Mouse (Mus musculus): ENCODE data around the gene Stk24. TPM values are rescaled to one million over a fixed set of nuclear protein-coding genes. Genes with fewer than 3 reads are reported as not detected.

The Stk24 gene
- total RNA-seq, 2 experiments from 2014 or later: 68.0 to 69.3 TPM

DNA sequence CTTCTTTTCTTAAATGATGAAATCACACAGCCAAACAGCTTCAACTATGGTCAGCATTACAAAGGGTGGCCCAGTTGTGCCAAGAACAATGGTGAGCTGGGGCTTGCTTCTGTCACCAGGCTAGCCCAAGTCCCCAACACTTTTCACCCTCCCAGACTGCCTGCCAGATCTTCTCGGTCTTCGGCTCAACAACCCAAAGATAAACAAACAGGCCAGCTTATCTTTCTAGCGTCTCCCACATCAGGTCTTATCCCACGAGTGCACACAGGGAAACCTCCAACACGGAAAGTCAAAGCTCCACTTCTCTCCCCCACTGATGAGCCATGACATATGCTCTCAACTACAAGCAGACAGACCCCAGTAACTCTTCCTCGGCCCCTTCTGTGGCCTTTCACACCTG, 24.1 kb downstream of the Stk24 start:
- intact Hi-C loops (cut with DNase I): no loop called here
- DNase-seq: no peak

GRCm38 (mm10) chr14:121353648-121354377, 26.0 kb downstream of the Stk24 start:
- DNase-seq: no peak
- intact Hi-C loops (cut with DNase I): no loop called here

DNA sequence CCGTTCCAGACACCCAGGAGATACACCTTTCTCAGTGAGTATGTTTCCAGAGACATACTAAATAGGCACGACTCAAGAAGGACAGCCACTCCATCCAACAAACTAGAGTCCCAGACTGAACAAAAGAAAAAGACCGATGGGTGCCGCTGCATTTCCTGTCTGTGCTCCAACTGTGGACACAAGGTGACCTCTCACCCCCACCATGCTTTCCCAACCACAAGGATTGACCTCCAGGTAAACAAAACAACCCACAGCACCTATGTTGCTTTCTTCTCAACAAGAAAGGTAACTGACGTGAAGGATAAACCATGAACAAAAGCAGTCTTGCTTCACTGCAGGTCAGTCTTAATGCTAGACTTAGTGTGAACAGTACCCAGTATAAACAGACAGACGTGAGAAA, 27.1 kb downstream of the Stk24 start:
- DNase-seq: no peak
- intact Hi-C loops (cut with DNase I): no loop called here

DNA sequence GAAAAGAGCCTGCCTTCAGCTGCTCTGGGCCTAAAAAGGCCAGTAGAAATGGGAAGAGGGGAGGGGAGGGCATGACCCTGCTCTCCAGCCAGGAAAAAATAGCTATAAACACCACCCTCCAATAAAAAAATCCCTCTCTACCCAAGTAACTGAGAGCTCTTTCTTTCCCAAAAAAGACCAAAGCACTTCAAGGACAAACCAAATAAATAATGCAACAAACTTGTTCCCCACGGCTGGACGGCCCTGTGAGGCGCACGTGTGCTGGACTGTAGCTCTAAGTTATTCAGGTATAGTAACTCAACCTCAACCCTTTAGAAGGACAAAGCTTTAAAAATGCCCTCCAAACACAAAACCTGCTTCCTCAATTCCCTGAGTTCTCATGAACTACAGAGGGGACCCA, 28.1 kb downstream of the Stk24 start:
- intact Hi-C loops (cut with DNase I): no loop called here
- no peak for DNase-seq

- intact Hi-C loops (cut with DNase I): no loop called here
- DNase-seq: no peak
These were observed 29.8 kb downstream of the Stk24 start for GRCm38 (mm10) chr14:121350011-121350410.

- intact Hi-C loops (cut with DNase I): no loop called here
- no peak for DNase-seq
These were observed 30.5 kb downstream of the Stk24 start for GRCm38 (mm10) chr14:121349291-121349690.

DNA sequence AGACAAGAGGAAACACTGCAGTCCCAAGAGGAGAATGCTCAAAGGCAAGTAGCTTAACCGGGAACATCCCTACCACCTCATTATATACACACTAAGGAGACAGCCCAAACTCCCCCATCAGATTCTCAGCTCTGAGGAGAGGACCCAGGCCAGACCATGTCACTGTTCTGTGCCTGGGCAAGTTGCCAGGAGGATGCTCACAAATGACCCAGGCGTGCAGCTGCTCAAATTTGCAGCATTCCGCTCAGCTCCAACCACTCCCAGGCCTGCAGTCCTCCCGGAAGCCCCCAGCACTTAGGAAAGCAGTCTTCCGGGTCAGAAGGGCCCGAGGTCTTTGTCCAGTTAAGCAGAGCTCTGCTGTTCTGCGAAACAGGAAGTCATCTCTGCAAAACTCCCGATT, 31.6 kb downstream of the Stk24 start:
- peak; percentile 63 to 72 for DNase-seq

GRCm38 (mm10) chr14:121347134-121347533, 32.7 kb downstream of the Stk24 start:
- peak; percentile 37 to 47 for DNase-seq
- intact Hi-C loops (cut with DNase I): no loop called here

More for the DNA sequence above, 31.6 kb downstream of the Stk24 start:
- intact Hi-C loops (cut with DNase I): no loop called here

GRCm38 (mm10) chr14:121346654-121347053, 33.2 kb downstream of the Stk24 start:
- no peak for DNase-seq
- intact Hi-C loops (cut with DNase I): no loop called here

GRCm38 (mm10) chr14:121346053-121346452, 33.8 kb downstream of the Stk24 start:
- DNase-seq: no peak
- intact Hi-C loops (cut with DNase I): no loop called here

DNA sequence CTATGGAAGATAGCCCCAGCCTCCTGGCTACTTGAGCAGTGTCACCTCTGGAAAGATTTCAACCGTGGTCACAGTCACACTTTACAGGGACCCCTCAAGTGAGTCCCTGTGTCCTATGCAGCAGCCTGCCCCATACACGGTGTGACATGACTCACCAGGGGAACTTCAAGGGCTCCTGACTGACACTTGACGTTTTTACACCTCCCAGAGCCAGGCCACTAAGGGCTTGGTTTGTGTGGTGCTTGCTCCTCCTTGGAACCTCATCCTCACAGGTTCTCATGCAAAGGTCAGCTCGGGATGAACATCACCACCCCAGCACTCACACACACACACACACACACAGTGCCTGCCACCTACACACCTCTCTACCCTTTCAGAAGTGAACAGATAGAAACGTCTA, 34.9 kb downstream of the Stk24 start:
- no peak for DNase-seq
- intact Hi-C loops (cut with DNase I): no loop called here

DNA sequence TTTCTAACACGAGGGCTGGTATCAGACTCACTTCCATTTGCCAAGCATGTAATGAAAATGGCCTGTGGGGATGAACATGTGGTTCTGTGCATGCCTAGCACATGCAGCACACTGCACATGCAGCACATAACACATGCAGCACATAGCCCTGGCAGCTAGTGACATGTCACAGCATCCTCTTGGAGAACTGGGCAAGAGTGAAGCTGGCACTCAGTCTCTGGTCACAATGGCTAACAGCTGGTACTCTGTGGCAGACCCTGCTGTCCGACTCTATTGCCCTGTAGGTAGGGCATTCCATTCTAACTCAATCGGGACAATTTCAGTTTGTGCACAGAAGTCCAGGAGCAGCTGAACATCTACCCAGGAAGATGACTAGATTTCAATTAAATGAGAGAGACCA, 36.9 kb downstream of the Stk24 start:
- intact Hi-C loops (cut with DNase I): no loop called here
- DNase-seq: no peak

- peak; percentile 49 to 66 for DNase-seq
- intact Hi-C loops (cut with DNase I): no loop called here
These were observed 39.8 kb downstream of the Stk24 start for GRCm38 (mm10) chr14:121339951-121340401.

DNA sequence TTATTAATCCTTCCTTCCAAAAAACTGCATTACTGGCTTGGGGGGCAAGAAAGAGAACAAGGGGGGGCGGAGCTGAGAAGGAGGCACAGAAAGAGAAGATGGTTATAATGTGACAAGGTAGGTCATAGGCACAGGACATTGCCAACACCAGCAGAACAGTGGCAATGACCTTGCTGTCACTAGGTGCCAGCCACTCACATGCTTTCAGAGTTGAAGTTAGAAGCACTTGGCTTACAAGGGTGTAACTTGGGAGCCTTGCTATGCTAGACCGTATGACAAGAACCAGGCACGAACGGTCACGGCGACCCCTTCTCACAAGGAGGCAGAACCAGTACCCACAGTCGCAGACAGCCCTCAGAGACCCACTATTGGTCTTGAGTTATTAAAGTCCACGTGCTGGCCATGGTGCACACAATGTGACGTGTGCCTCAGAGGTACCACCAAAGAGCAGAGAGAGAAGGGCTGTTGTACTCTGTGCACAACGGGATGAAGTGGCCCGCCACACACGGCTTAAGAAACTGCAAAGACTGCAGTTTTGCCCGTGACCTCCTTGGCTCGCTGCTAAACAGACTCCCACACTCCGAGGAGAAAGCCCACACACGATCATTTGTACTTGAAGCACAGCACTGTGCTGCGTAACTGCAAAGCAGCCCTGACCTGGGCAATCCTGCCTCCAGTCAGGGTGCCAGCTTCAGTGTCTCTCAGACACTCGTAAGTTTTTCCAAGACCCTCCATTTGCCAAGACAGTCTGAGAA, 40.8 kb downstream of the Stk24 start:
- no peak for DNase-seq
- intact Hi-C loops (cut with DNase I): no loop called here

DNA sequence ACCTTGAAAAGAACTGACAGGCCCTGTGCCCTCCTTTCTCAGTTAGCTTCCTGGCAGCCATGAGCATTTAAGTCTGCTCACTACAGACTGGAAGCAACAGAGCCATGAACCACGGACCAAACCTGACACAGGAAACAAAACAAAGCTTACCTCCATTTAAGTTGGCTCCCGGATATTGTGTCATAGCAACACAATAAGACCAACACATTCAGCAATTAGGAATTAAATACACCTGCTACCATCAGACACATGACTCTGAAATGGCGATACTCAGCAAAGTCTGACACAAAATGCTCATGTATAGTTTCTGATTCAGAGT, 49.8 kb downstream of the Stk24 start:
- intact Hi-C loops (cut with DNase I): no loop called here
- DNase-seq: no peak

- intact Hi-C loops (cut with DNase I): no loop called here
- DNase-seq: no peak
These were observed 50.3 kb downstream of the Stk24 start for GRCm38 (mm10) chr14:121329401-121330089.

DNA sequence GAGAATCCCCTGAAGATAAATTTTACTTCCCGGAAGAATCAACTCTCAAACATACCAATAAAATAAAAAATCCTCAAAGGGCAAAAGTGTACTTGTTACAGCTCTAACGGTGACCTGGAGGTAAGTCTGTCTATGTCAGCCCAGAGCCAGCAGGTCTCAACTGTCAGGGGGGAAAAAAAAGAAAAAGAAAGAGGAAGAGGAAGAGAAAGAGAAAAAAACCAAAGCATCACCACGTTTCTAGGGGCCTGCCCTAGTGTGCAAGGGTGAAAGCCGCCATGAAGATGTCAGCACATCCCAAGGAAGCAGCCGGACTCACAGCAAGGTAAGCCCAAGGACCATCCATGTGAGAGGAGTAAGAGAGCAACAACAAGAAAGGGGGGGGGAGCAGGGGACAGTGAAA, 50.9 kb downstream of the Stk24 start:
- DNase-seq: no peak
- intact Hi-C loops (cut with DNase I): no loop called here

GRCm38 (mm10) chr14:121326432-121326831, 53.4 kb downstream of the Stk24 start:
- intact Hi-C loops (cut with DNase I): no loop called here
- DNase-seq: no peak

GRCm38 (mm10) chr14:121324521-121325330, 55.1 kb downstream of the Stk24 start:
- no peak for DNase-seq
- intact Hi-C loops (cut with DNase I): no loop called here

DNA sequence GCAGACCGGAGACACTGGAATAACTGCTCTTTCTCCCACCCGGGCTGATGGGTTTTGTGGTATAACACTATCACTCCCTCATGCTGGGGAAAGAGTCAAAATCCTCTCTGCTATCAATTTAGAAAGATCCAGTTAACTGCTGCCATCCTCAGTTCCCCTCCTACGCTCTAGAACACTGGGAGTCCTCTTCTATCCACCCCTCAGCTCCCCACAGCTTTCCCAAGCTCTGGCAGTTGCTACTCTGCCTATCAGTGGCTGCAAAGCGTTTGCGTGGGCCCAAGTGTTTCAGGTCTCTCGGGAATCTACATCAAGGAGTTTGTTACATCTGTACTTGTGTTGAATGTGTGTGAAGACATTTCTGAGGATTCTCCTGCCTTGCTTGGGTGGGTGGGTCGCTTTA, 57.2 kb downstream of the Stk24 start:
- intact Hi-C loops (cut with DNase I): no loop called here
- no peak for DNase-seq

DNA sequence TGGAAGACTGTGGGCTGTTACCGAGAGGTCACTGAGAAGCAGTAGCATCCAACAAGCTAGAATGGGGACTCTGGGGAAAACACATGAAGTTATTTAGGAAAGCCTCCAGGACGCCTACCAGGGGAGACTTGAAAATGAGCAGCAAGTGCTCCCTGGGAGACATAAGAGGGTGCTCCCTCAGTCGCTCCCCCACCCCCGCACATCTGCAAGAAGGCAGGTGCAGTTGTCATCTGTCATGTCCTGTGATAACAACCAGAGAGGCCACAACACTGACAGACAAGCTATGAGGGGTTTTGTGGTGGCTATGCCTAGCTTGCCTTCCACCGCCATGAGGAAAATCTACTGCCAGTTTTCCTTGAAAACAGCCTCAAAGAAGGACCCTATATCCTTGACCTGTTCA, 57.7 kb downstream of the Stk24 start:
- no peak for DNase-seq
- intact Hi-C loops (cut with DNase I): no loop called here

Data from heart, postnatal 14 days (tissue).